Comparison of ENCODE assay signal across 25 mouse cellular contexts in genomic region chr9:98924183-98924582, GRCm38 (mm10). TPM values are rescaled to one million over a fixed set of nuclear protein-coding genes. Genes with fewer than 3 reads are reported as not detected.
"Had no signal": no experiment of that assay in that cellular context is flagged by ENCODE, and none has a peak within 500 bp of the region (broad histone marks: within the 10 kb centered on the region; RNA-seq: fewer than 3 reads in every experiment).

No protein-coding gene starts in this region.

- H3K27me3 ChIP-seq: liver, embryonic 13.5 days; liver, embryonic 15.5 days; lung, embryonic 15.5 days; neural tube, embryonic 12.5 days; stomach, embryonic 15.5 days had no signal

- DNase-seq: liver, embryonic 13.5 days; liver, postnatal 0 days; lung, adult 2 months; lung, postnatal 14 days; lung, postnatal 36 days; midbrain, embryonic 14.5 days; right cerebral cortex, postnatal 14 days; thymus, adult 18-20 months; thymus, postnatal 14 days; thymus, postnatal 36 days had no signal

- H3K27ac ChIP-seq: liver, embryonic 13.5 days; liver, embryonic 15.5 days; lung, embryonic 15.5 days; macrophage; midbrain, embryonic 12.5 days; neural tube, embryonic 12.5 days; stomach, embryonic 15.5 days had no signal

- H3K4me3 ChIP-seq: liver, embryonic 13.5 days; liver, embryonic 15.5 days; lung, embryonic 15.5 days; megakaryocyte, embryonic 14.5 days; midbrain, embryonic 12.5 days; neural tube, embryonic 12.5 days; stomach, embryonic 15.5 days had no signal

- ATAC-seq: liver, postnatal 0 days; lung, postnatal 0 days had no signal

RNA-seq across cellular contexts. Expression of gene 7420426K07Rik, which starts 21.3 kb away (rescaled TPM):
- total RNA-seq: megakaryocyte progenitor cell, adult 5-6 weeks; midbrain, postnatal 0 days; monocyte, adult 5-6 weeks; neutrophil, adult 5-6 weeks had no signal
- polyA plus RNA-seq: liver, embryonic 13.5 days; liver, embryonic 15.5 days; liver, postnatal 0 days; lung, adult 2 months; lung, embryonic 15.5 days; lung, postnatal 0 days; macrophage; midbrain, embryonic 12.5 days; midbrain, embryonic 14.5 days; midbrain, postnatal 0 days; neural tube, embryonic 12.5 days; neural tube, embryonic 14.5 days; spleen, adult 2 months; stomach, embryonic 15.5 days; thymus, postnatal 0 days had no signal

RNA-seq across cellular contexts. Expression of gene Foxl2, which starts 30.9 kb away (rescaled TPM):
- total RNA-seq: megakaryocyte progenitor cell, adult 5-6 weeks; monocyte, adult 5-6 weeks; neutrophil, adult 5-6 weeks had no signal
- polyA plus RNA-seq: liver, embryonic 13.5 days; liver, embryonic 15.5 days; liver, postnatal 0 days; lung, adult 2 months; lung, embryonic 15.5 days; lung, postnatal 0 days; macrophage; spleen, adult 2 months; stomach, embryonic 15.5 days; thymus, postnatal 0 days had no signal

RNA-seq across cellular contexts. Expression of gene Prr23a3, which starts 59.6 kb away (rescaled TPM):
- total RNA-seq: megakaryocyte progenitor cell, adult 5-6 weeks; midbrain, postnatal 0 days; monocyte, adult 5-6 weeks; neutrophil, adult 5-6 weeks had no signal
- polyA plus RNA-seq: liver, embryonic 13.5 days; liver, embryonic 15.5 days; liver, postnatal 0 days; lung, adult 2 months; lung, embryonic 15.5 days; lung, postnatal 0 days; macrophage; midbrain, embryonic 12.5 days; midbrain, embryonic 14.5 days; midbrain, postnatal 0 days; neural tube, embryonic 12.5 days; neural tube, embryonic 14.5 days; spleen, adult 2 months; thymus, postnatal 0 days had no signal
